ENCODE assay signal across 8 mouse cellular contexts in genomic region chr17:6655087-6655511, GRCm38 (mm10). TPM values are rescaled to one million over a fixed set of nuclear protein-coding genes. Genes with fewer than 3 reads are reported as not detected.
DNase-seq lines count a peak whose midpoint lies in the region; ATAC-seq and TF ChIP-seq lines count a peak whose summit lies in the region.
"Not testable (repeated sequence)": the region's sequence is repeated elsewhere in the genome, so short reads cannot be mapped to it uniquely, and the experiment has no call there.

No protein-coding gene starts in this region.

- H3K27me3 ChIP-seq in CH12.LX (replicated peaks); erythroblast, embryonic 14.5 days (ENCODE audit: control insufficient read depth); heart, embryonic 15.5 days; kidney, embryonic 16.5 days (ENCODE audit: insufficient read depth, low read length); liver, embryonic 14.5 days (ENCODE audit: control insufficient read depth, insufficient read depth, low read length); stomach, embryonic 16.5 days (ENCODE audit: control insufficient read depth, insufficient read depth, low read length): not testable (repeated sequence)

- peak overlapping the region; percentile 70 for H3K27ac ChIP-seq in CH12.LX (ENCODE audit: insufficient read depth, low read depth)
- peak overlapping the region; percentile 77 for H3K27ac ChIP-seq in heart, embryonic 15.5 days
- H3K27ac ChIP-seq in kidney, embryonic 16.5 days (ENCODE audit: low read length) = peak overlapping the region; percentile 58; the same call in 1 of the 2 replicates
- H3K27ac ChIP-seq in liver, embryonic 14.5 days = not testable (repeated sequence)
- H3K27ac ChIP-seq in stomach, embryonic 16.5 days (ENCODE audit: low read length) = peak overlapping the region; percentile 66

- H3K9ac ChIP-seq in CH12.LX (ENCODE audit: insufficient read depth, low read depth) = peak overlapping the region; percentile 82
- peak overlapping the region; percentile 61 for H3K9ac ChIP-seq in heart, embryonic 15.5 days
- H3K9ac ChIP-seq in kidney, embryonic 16.5 days (replicated peaks; ENCODE audit: low read length) = peak overlapping the region; percentile 70
- H3K9ac ChIP-seq in liver, embryonic 14.5 days (replicated peaks) = peak overlapping the region; percentile 69
- peak overlapping the region; percentile 73 for H3K9ac ChIP-seq in stomach, embryonic 16.5 days (ENCODE audit: low read length)

- H3K4me3 ChIP-seq in CH12.LX (replicated peaks in 1 of 3; ENCODE audit: low read depth in 2 of 3, low read length in 2 of 3, poor library complexity in 1 of 3) = peak overlapping the region; percentile 56 to 86 (median 72)
- H3K4me3 ChIP-seq in erythroblast, embryonic 14.5 days (replicated peaks) = peak overlapping the region; percentile 66
- H3K4me3 ChIP-seq in heart, embryonic 15.5 days = peak overlapping the region; percentile 68
- peak overlapping the region; percentile 59 for H3K4me3 ChIP-seq in kidney, embryonic 16.5 days (ENCODE audit: low read length)
- H3K4me3 ChIP-seq in liver, embryonic 14.5 days (ENCODE audit: insufficient read depth in 1 of 2, low read depth in 2 of 2, low read length in 2 of 2) = peak overlapping the region; percentile 55 to 66
- H3K4me3 ChIP-seq in stomach, embryonic 16.5 days (replicated peaks; ENCODE audit: low read length) = peak overlapping the region; percentile 58

- not testable (repeated sequence) for TF ChIP-seq RAD21 in CH12.LX (IDR thresholded peaks at IDR 0.05; ENCODE audit: low read depth, low read length)

- peak; percentile 85 for ATAC-seq in heart, embryonic 15.5 days (replicated peaks; ENCODE audit: insufficient number of reproducible peaks, insufficient read depth, low FRiP score, low read depth)
- ATAC-seq in kidney, embryonic 16.5 days (ENCODE audit: low FRiP score, low TSS enrichment) = peak; percentile 87
- peak; percentile 72 for ATAC-seq in liver, embryonic 14.5 days (ENCODE audit: insufficient read depth)
- ATAC-seq in stomach, embryonic 16.5 days (ENCODE audit: insufficient read depth, low FRiP score) = peak; percentile 84

- dilution Hi-C loops in CH12.LX (cut with MboI; ENCODE audit: extremely low pct_ligation_motif_present, extremely low pct_unique_long_range_greater_than_20kb, low sequenced_read_pairs) = not testable (repeated sequence)

- not testable (repeated sequence) for TF ChIP-seq CTCF in CH12.LX (conservative IDR thresholded peaks at IDR 0.05 in 1 of 2, IDR thresholded peaks at IDR 0.05 in 1 of 2; ENCODE audit: low read depth in 2 of 2, low read length in 2 of 2); liver, embryonic 14.5 days (IDR thresholded peaks at IDR 0.05; ENCODE audit: low read depth)

- not testable (repeated sequence) for TF ChIP-seq POLR2A in CH12.LX (IDR thresholded peaks at IDR 0.05; ENCODE audit: low read depth, low read length)

- not testable (repeated sequence) for H3K9me3 ChIP-seq in CH12.LX (replicated peaks; ENCODE audit: low read length); erythroblast, embryonic 14.5 days (ENCODE audit: control insufficient read depth, low read length); heart, embryonic 15.5 days (replicated peaks); kidney, embryonic 16.5 days (ENCODE audit: low read length); liver, embryonic 14.5 days (ENCODE audit: control insufficient read depth, low read length); stomach, embryonic 16.5 days (replicated peaks; ENCODE audit: control insufficient read depth, low read length)

- TF ChIP-seq EP300 in CH12.LX (IDR thresholded peaks at IDR 0.05; ENCODE audit: low read length); liver, embryonic 14.5 days (IDR thresholded peaks at IDR 0.05; ENCODE audit: low read depth): not testable (repeated sequence)

- H3K79me2 ChIP-seq in CH12.LX (replicated peaks; ENCODE audit: control insufficient read depth, extremely low read depth, insufficient read depth, poor library complexity, severe bottlenecking) = not testable (repeated sequence)

- H3K4me1 ChIP-seq in CH12.LX (ENCODE audit: control insufficient read depth in 1 of 2, insufficient read depth in 2 of 2); erythroblast, embryonic 14.5 days (ENCODE audit: control insufficient read depth); heart, embryonic 15.5 days (replicated peaks); kidney, embryonic 16.5 days (ENCODE audit: insufficient read depth, low read length); liver, embryonic 14.5 days (replicated peaks; ENCODE audit: control insufficient read depth in 2 of 2, insufficient read depth in 2 of 2, low read length in 1 of 2); stomach, embryonic 16.5 days (ENCODE audit: control insufficient read depth, insufficient read depth, low read length): not testable (repeated sequence)

- H3K4me2 ChIP-seq in CH12.LX (ENCODE audit: insufficient read depth, low read depth, poor library complexity, severe bottlenecking) = peak overlapping the region; percentile 4; the same call in 1 of the 2 replicates
- H3K4me2 ChIP-seq in heart, embryonic 15.5 days = peak overlapping the region; percentile 66
- H3K4me2 ChIP-seq in kidney, embryonic 16.5 days (replicated peaks; ENCODE audit: low read depth, low read length) = peak overlapping the region; percentile 51
- H3K4me2 ChIP-seq in liver, embryonic 14.5 days (ENCODE audit: low read depth) = peak overlapping the region; percentile 73
- peak overlapping the region; percentile 45 for H3K4me2 ChIP-seq in stomach, embryonic 16.5 days (ENCODE audit: low read depth, low read length)

- H3K36me3 ChIP-seq in CH12.LX (replicated peaks in 1 of 2; ENCODE audit: control insufficient read depth in 1 of 2, insufficient read depth in 1 of 2, low read length in 1 of 2); erythroblast, embryonic 14.5 days (ENCODE audit: control insufficient read depth); heart, embryonic 15.5 days; kidney, embryonic 16.5 days (ENCODE audit: insufficient read depth, low read length); liver, embryonic 14.5 days (replicated peaks; ENCODE audit: control insufficient read depth, insufficient read depth, low read depth); stomach, embryonic 16.5 days (ENCODE audit: control insufficient read depth, insufficient read depth, low read length): not testable (repeated sequence)

- DNase-seq in CH12.LX (ENCODE audit: extremely low read depth) = peak; percentile 56
- DNase-seq in c-Kit-negative CD71-positive TER-119-positive erythroid progenitor cells, embryonic 14.5 days (ENCODE audit: low read depth, low spot score) = peak; percentile 25
- DNase-seq in liver, embryonic 14.5 days (ENCODE audit: low read depth in 3 of 3, low spot score in 3 of 3) = peak; percentile 35 to 55 (median 41)
- DNase-seq in naive thymus-derived CD4-positive, alpha-beta T cell, adult 2 months (ENCODE audit: low read depth) = peak; percentile 75

- in situ Hi-C loops in CH12.LX (cut with MboI; ENCODE audit: low pct_ligation_motif_present, low pct_unique_long_range_greater_than_20kb, low sequenced_read_pairs) = not testable (repeated sequence)

- under 1% methylated on average over 36 of the region's 36 CpGs for WGBS in heart, embryonic 15.5 days
- WGBS in kidney, embryonic 16.5 days = under 1% methylated on average over 35 of the region's 36 CpGs
- WGBS in liver, embryonic 14.5 days (ENCODE audit: insufficient replicate concordance) = under 1% methylated on average over 32 of the region's 36 CpGs
- under 1% methylated on average over 35 of the region's 36 CpGs for WGBS in stomach, embryonic 16.5 days

RNA-seq across cellular contexts. Expression of gene Dynlt1f, which starts 0.6 kb away (rescaled TPM):
- total RNA-seq in CH12.LX (2012; rRNA removed) (197 and 215 TPM in 2 replicates), CH12.LX (2014; rRNA removed) (332 and 352 TPM in 2 replicates)
- 126 and 165 TPM in 2 replicates for polyA plus RNA-seq in CH12.LX (2012; ENCODE audit: insufficient read length, low read depth)
- 0.26 and 0.52 TPM in 2 replicates for polyA plus RNA-seq in erythroblast, embryonic 14.5 days (2012)
- polyA plus RNA-seq in heart, embryonic 15.5 days (2015; fragmentation: Nextera tagmentation; extraction: Ambion mirVana) = 171 and 185 TPM in 2 replicates
- 211 and 239 TPM in 2 replicates for polyA plus RNA-seq in kidney, embryonic 16.5 days (2015; fragmentation: Nextera tagmentation; extraction: Ambion mirVana)
- polyA plus RNA-seq in liver, embryonic 14.5 days (2012; rRNA removed) = 61.5 and 69.6 TPM in 2 replicates
- polyA plus RNA-seq in liver, embryonic 14.5 days (2014; fragmentation: Nextera tagmentation; extraction: Ambion mirVana) = 106 and 109 TPM in 2 replicates
- polyA plus RNA-seq in stomach, embryonic 16.5 days (2015; fragmentation: Nextera tagmentation; extraction: Ambion mirVana) = 211 and 215 TPM in 2 replicates

RNA-seq across cellular contexts. Expression of gene Sytl3, which starts 3.8 kb away (rescaled TPM):
- total RNA-seq in CH12.LX (2012; rRNA removed) (39.4 and 73.2 TPM in 2 replicates), CH12.LX (2014; rRNA removed) (27.5 and 27.6 TPM in 2 replicates)
- polyA plus RNA-seq in CH12.LX (2012; ENCODE audit: insufficient read length, low read depth) = 59.3 and 72.3 TPM in 2 replicates
- polyA plus RNA-seq in erythroblast, embryonic 14.5 days (2012) = 0.07 TPM in 1 of 2 replicates, not detected in the other
- polyA plus RNA-seq in heart, embryonic 15.5 days (2015; fragmentation: Nextera tagmentation; extraction: Ambion mirVana) = 0.30 and 3.1 TPM in 2 replicates
- 1.2 and 1.3 TPM in 2 replicates for polyA plus RNA-seq in kidney, embryonic 16.5 days (2015; fragmentation: Nextera tagmentation; extraction: Ambion mirVana)
- polyA plus RNA-seq in liver, embryonic 14.5 days (2012; rRNA removed) = 0.06 TPM in 1 of 2 replicates, not detected in the other
- 0.15 TPM in 1 of 2 replicates, not detected in the other for polyA plus RNA-seq in liver, embryonic 14.5 days (2014; fragmentation: Nextera tagmentation; extraction: Ambion mirVana)
- 1.1 and 1.3 TPM in 2 replicates for polyA plus RNA-seq in stomach, embryonic 16.5 days (2015; fragmentation: Nextera tagmentation; extraction: Ambion mirVana)

RNA-seq across cellular contexts. Expression of gene Dynlt1c, which starts 53.6 kb away (rescaled TPM):
- total RNA-seq in CH12.LX (2012; rRNA removed) (11.2 and 16.5 TPM in 2 replicates), CH12.LX (2014; rRNA removed) (11.2 and 14.7 TPM in 2 replicates)
- 2.3 and 6.5 TPM in 2 replicates for polyA plus RNA-seq in CH12.LX (2012; ENCODE audit: insufficient read length, low read depth)
- 0.16 and 0.19 TPM in 2 replicates for polyA plus RNA-seq in erythroblast, embryonic 14.5 days (2012)
- 24.3 and 25.7 TPM in 2 replicates for polyA plus RNA-seq in heart, embryonic 15.5 days (2015; fragmentation: Nextera tagmentation; extraction: Ambion mirVana)
- polyA plus RNA-seq in kidney, embryonic 16.5 days (2015; fragmentation: Nextera tagmentation; extraction: Ambion mirVana) = 38.4 and 47.6 TPM in 2 replicates
- 5.3 and 6.2 TPM in 2 replicates for polyA plus RNA-seq in liver, embryonic 14.5 days (2012; rRNA removed)
- 2.8 and 4.6 TPM in 2 replicates for polyA plus RNA-seq in liver, embryonic 14.5 days (2014; fragmentation: Nextera tagmentation; extraction: Ambion mirVana)
- 34.9 and 35.7 TPM in 2 replicates for polyA plus RNA-seq in stomach, embryonic 16.5 days (2015; fragmentation: Nextera tagmentation; extraction: Ambion mirVana)

Comparison
In these comparisons a context has a peak if more than half of its experiments do, and no peak if none do; other contexts are left out.
1. DNase-seq: peak in every context shown above with its lines; median percentile 75 in naive thymus-derived CD4-positive, alpha-beta T cell, adult 2 months; 56 in CH12.LX; 41 in liver, embryonic 14.5 days; 25 in c-Kit-negative CD71-positive TER-119-positive erythroid progenitor cells, embryonic 14.5 days.
2. H3K4me2 ChIP-seq: peak in every context shown above with its lines; median percentile 73 in liver, embryonic 14.5 days; 66 in heart, embryonic 15.5 days; 51 in kidney, embryonic 16.5 days; 45 in stomach, embryonic 16.5 days; 4 in CH12.LX.
3. RNA of gene Dynlt1f, which starts 0.6 kb away (polyA plus RNA-seq): 211 to 239 TPM in kidney, embryonic 16.5 days, 211 to 215 TPM in stomach, embryonic 16.5 days, 171 to 185 TPM in heart, embryonic 15.5 days, 126 to 165 TPM in CH12.LX and 61.5 to 109 TPM in liver, embryonic 14.5 days; 0.26 to 0.52 TPM in erythroblast, embryonic 14.5 days; every median in the first group is over 10 times any median in the second.
4. RNA of gene Sytl3, which starts 3.8 kb away (polyA plus RNA-seq): 59.3 to 72.3 TPM in CH12.LX; 1.2 to 1.3 TPM in kidney, embryonic 16.5 days, 1.1 to 1.3 TPM in stomach, embryonic 16.5 days, 0.30 to 3.1 TPM in heart, embryonic 15.5 days, 0.06 to 0.15 TPM in liver, embryonic 14.5 days and 0.07 TPM in erythroblast, embryonic 14.5 days; every median in the first group is over 10 times any median in the second.
5. Peak in every context shown above with its lines, with median percentiles within 50 percentile points of each other: H3K4me3 ChIP-seq, H3K9ac ChIP-seq and ATAC-seq.